In the genomic region with DNA sequence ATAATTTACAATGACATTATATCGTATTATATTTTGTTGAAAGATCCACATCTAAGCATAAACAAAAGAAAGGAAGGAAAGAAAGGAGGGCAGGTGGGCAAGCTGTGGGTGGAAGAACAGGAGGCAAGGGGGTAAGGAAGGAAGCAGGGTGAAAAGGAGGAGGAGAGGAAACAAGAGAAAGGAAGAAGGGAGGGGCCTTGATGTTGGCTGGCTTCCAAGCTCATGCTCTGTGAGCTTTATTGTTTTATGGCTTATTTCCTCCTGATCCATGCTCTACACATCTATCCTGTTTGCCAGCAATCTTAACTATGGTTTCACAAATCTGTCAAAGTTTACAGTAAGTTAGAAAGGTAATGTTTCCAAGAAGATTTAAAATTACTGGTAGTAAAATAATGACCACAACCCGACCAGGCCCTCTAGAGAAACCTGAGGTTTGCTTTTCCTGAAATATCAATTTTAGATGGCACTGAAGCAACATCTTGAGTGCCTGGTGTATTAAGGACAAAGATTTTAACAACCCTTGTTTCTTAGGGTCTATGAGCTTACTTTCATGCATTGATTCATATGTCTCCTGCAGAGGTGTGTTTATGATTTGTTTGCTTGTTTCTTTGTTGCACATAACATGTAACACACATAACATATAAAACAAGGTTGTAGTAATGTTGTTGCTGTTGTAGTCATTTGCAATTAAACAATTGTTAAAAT, we compare ENCODE assay signal across 27 mouse cellular contexts. TPM values are rescaled to one million over a fixed set of nuclear protein-coding genes. Genes with fewer than 3 reads are reported as not detected.
DNase-seq lines count a peak whose midpoint lies in the region; ATAC-seq and TF ChIP-seq lines count a peak whose summit lies in the region.
"Had no signal": no experiment of that assay in that cellular context is flagged by ENCODE, and none has a peak within 500 bp of the region (broad histone marks: within the 10 kb centered on the region; RNA-seq: fewer than 3 reads in every experiment).

No protein-coding gene starts in this region.

- H3K27ac ChIP-seq in kidney, postnatal 0 days: no peak overlapping the region
- no peak overlapping the region for H3K27ac ChIP-seq in lung, postnatal 0 days (ENCODE audit: low read length)
- no peak overlapping the region for H3K27ac ChIP-seq in intestine, postnatal 0 days (ENCODE audit: low read depth, low read length)
- H3K27ac ChIP-seq in hindbrain, embryonic 12.5 days: no peak overlapping the region
- H3K27ac ChIP-seq: embryonic facial prominence, embryonic 12.5 days; forebrain, embryonic 12.5 days; hindbrain, embryonic 10.5 days; hindbrain, postnatal 0 days; liver, embryonic 15.5 days; midbrain, embryonic 13.5 days had no signal

- no peak; the same call in 1 of the 2 replicates for ATAC-seq in kidney, postnatal 0 days (replicated peaks; ENCODE audit: low FRiP score, low read depth)
- no peak for ATAC-seq in lung, postnatal 0 days
- ATAC-seq in intestine, postnatal 0 days: peak; percentile 69
- ATAC-seq in hindbrain, embryonic 12.5 days (ENCODE audit: low FRiP score): no peak
- ATAC-seq: hindbrain, postnatal 0 days; midbrain, embryonic 13.5 days had no signal

- H3K27me3 ChIP-seq in kidney, postnatal 0 days (ENCODE audit: insufficient read depth, low read length): no peaks in the 10 kb centered on the region
- no peaks in the 10 kb centered on the region for H3K27me3 ChIP-seq in lung, postnatal 0 days (replicated peaks; ENCODE audit: insufficient read depth, low read length)
- H3K27me3 ChIP-seq in intestine, postnatal 0 days (replicated peaks; ENCODE audit: control insufficient read depth, insufficient read depth, low read length): no peaks in the 10 kb centered on the region
- no peaks in the 10 kb centered on the region for H3K27me3 ChIP-seq in hindbrain, embryonic 12.5 days
- H3K27me3 ChIP-seq: embryonic facial prominence, embryonic 12.5 days; forebrain, embryonic 12.5 days; heart, embryonic 12.5 days; liver, embryonic 15.5 days; midbrain, embryonic 13.5 days had no signal

- 28% methylated on average over 2 of the region's 2 CpGs for WGBS in kidney, postnatal 0 days
- 56% methylated on average over 2 of the region's 2 CpGs for WGBS in lung, postnatal 0 days
- 40% methylated on average over 2 of the region's 2 CpGs for WGBS in intestine, postnatal 0 days
- 88% methylated on average over 2 of the region's 2 CpGs for WGBS in hindbrain, embryonic 12.5 days

- no peaks in the 10 kb centered on the region for H3K4me1 ChIP-seq in kidney, postnatal 0 days (replicated peaks; ENCODE audit: insufficient read depth, low read length)
- H3K4me1 ChIP-seq in lung, postnatal 0 days (ENCODE audit: insufficient read depth, low read depth, low read length): no peaks in the 10 kb centered on the region
- H3K4me1 ChIP-seq in intestine, postnatal 0 days (replicated peaks; ENCODE audit: control insufficient read depth, insufficient read depth, low read length): no peaks in the 10 kb centered on the region
- no peaks in the 10 kb centered on the region for H3K4me1 ChIP-seq in hindbrain, embryonic 12.5 days
- H3K4me1 ChIP-seq: embryonic facial prominence, embryonic 12.5 days; forebrain, embryonic 12.5 days; heart, embryonic 12.5 days; hindbrain, embryonic 10.5 days; liver, embryonic 15.5 days; midbrain, embryonic 13.5 days had no signal

- peak; percentile 66 for DNase-seq in kidney, postnatal 0 days (ENCODE audit: low spot score)
- DNase-seq in kidney, postnatal 25 days: no peak
- peak; percentile 1 for DNase-seq in lung, postnatal 10 days
- no peak for DNase-seq in lung, postnatal 0 days (ENCODE audit: low spot score)
- no peak for DNase-seq in right cerebral cortex, postnatal 10 days (ENCODE audit: low spot score in 2 of 2)
- DNase-seq: adrenal gland, adult 2 months; cerebellum, adult 11 months; cerebellum, adult 9-11 months; gastrocnemius, postnatal 25 days; heart, adult 18-20 months; heart, postnatal 10 days; layer of hippocampus, postnatal 36 days; liver; right cerebral cortex, postnatal 25 days; spleen, adult 18-20 months; thymus, postnatal 25 days had no signal

- no peaks in the 10 kb centered on the region for H3K36me3 ChIP-seq in kidney, postnatal 0 days (ENCODE audit: insufficient read depth, low read length)
- no peaks in the 10 kb centered on the region for H3K36me3 ChIP-seq in lung, postnatal 0 days (ENCODE audit: insufficient read depth, low read length)
- H3K36me3 ChIP-seq in intestine, postnatal 0 days (ENCODE audit: control insufficient read depth, insufficient read depth): no peaks in the 10 kb centered on the region
- H3K36me3 ChIP-seq in hindbrain, embryonic 12.5 days: no peaks in the 10 kb centered on the region
- H3K36me3 ChIP-seq: embryonic facial prominence, embryonic 12.5 days; forebrain, embryonic 12.5 days; heart, embryonic 12.5 days; hindbrain, embryonic 10.5 days; liver, embryonic 15.5 days; midbrain, embryonic 13.5 days had no signal

- no peak for TF ChIP-seq CTCF in kidney, postnatal 0 days (IDR thresholded peaks at IDR 0.05; ENCODE audit: low read depth)
- no peak for TF ChIP-seq CTCF in lung, postnatal 0 days (IDR thresholded peaks at IDR 0.05)
- TF ChIP-seq CTCF in intestine, postnatal 0 days (IDR thresholded peaks at IDR 0.05; ENCODE audit: low read depth): no peak

- no peak overlapping the region for H3K4me2 ChIP-seq in kidney, postnatal 0 days (ENCODE audit: low read length)
- no peak overlapping the region for H3K4me2 ChIP-seq in lung, postnatal 0 days (replicated peaks; ENCODE audit: low read depth, low read length)
- no peak overlapping the region for H3K4me2 ChIP-seq in intestine, postnatal 0 days (replicated peaks; ENCODE audit: low read depth)
- H3K4me2 ChIP-seq in hindbrain, embryonic 12.5 days (replicated peaks): no peak overlapping the region
- H3K4me2 ChIP-seq: embryonic facial prominence, embryonic 12.5 days; forebrain, embryonic 12.5 days; heart, embryonic 12.5 days; liver, embryonic 15.5 days; midbrain, embryonic 13.5 days had no signal

- no peak for TF ChIP-seq EP300 in lung, postnatal 0 days (IDR thresholded peaks at IDR 0.05)

- no peak overlapping the region for H3K4me3 ChIP-seq in kidney, postnatal 0 days (replicated peaks; ENCODE audit: low read depth, low read length)
- no peak overlapping the region for H3K4me3 ChIP-seq in lung, postnatal 0 days (ENCODE audit: low read depth, low read length)
- no peak overlapping the region for H3K4me3 ChIP-seq in intestine, postnatal 0 days (ENCODE audit: low read depth, low read length)
- H3K4me3 ChIP-seq in hindbrain, embryonic 12.5 days: no peak overlapping the region
- H3K4me3 ChIP-seq: embryonic facial prominence, embryonic 12.5 days; erythroblast, embryonic 14.5 days; forebrain, embryonic 12.5 days; heart, embryonic 12.5 days; hindbrain, embryonic 10.5 days; liver, embryonic 15.5 days; midbrain, embryonic 13.5 days had no signal

- no peaks in the 10 kb centered on the region for H3K9me3 ChIP-seq in kidney, postnatal 0 days (replicated peaks; ENCODE audit: low read length)
- no peaks in the 10 kb centered on the region for H3K9me3 ChIP-seq in lung, postnatal 0 days (ENCODE audit: low read length)
- H3K9me3 ChIP-seq in intestine, postnatal 0 days (ENCODE audit: control insufficient read depth): no peaks in the 10 kb centered on the region
- no peaks in the 10 kb centered on the region for H3K9me3 ChIP-seq in hindbrain, embryonic 12.5 days (replicated peaks)
- H3K9me3 ChIP-seq: embryonic facial prominence, embryonic 12.5 days; forebrain, embryonic 12.5 days; heart, embryonic 12.5 days; hindbrain, embryonic 10.5 days; liver, embryonic 15.5 days; midbrain, embryonic 13.5 days had no signal

- no peak overlapping the region for H3K9ac ChIP-seq in kidney, postnatal 0 days (ENCODE audit: low read depth, low read length)
- no peak overlapping the region for H3K9ac ChIP-seq in lung, postnatal 0 days (replicated peaks; ENCODE audit: low read depth)
- H3K9ac ChIP-seq in intestine, postnatal 0 days (ENCODE audit: low read depth, low read length): no peak overlapping the region
- H3K9ac ChIP-seq in hindbrain, embryonic 12.5 days: no peak overlapping the region
- H3K9ac ChIP-seq: embryonic facial prominence, embryonic 12.5 days; forebrain, embryonic 12.5 days; heart, embryonic 12.5 days; liver, embryonic 15.5 days; midbrain, embryonic 13.5 days had no signal

RNA-seq across cellular contexts. Expression of a gene that starts 13.1 kb away (rescaled TPM):
- 0.08 TPM in 1 of 2 replicates, not detected in the other for polyA plus RNA-seq in kidney, postnatal 0 days (2015; fragmentation: Nextera tagmentation; extraction: Ambion mirVana)
- not detected in 2 replicates for polyA plus RNA-seq in lung, postnatal 0 days (2015; fragmentation: Nextera tagmentation; extraction: Ambion mirVana)
- polyA plus RNA-seq in intestine, postnatal 0 days (2015; fragmentation: Nextera tagmentation; extraction: Ambion mirVana): not detected in 2 replicates
- not detected in 2 replicates for polyA plus RNA-seq in hindbrain, embryonic 12.5 days (2016; fragmentation: Nextera tagmentation; extraction: Ambion mirVana)
- polyA plus RNA-seq: adrenal gland, adult 2 months; embryonic facial prominence, embryonic 12.5 days; erythroblast, embryonic 14.5 days; forebrain, embryonic 12.5 days; heart, embryonic 12.5 days; hindbrain, embryonic 10.5 days; hindbrain, postnatal 0 days; liver, embryonic 15.5 days; lung, embryonic 16.5 days; midbrain, embryonic 13.5 days had no signal

Comparison
In these comparisons a context has a peak if more than half of its experiments do, and no peak if none do; other contexts are left out.
1. DNase-seq: peak in kidney, postnatal 0 days (single experiment) and lung, postnatal 10 days (single experiment); none in kidney, postnatal 25 days (0 of 2), lung, postnatal 0 days (single experiment) and right cerebral cortex, postnatal 10 days (0 of 2).